In genomic region chr2:34960966-34961365, GRCm38 (mm10) we compare ENCODE assay signal across 8 mouse cellular contexts. TPM values are rescaled to one million over a fixed set of nuclear protein-coding genes. Genes with fewer than 3 reads are reported as not detected.
DNase-seq lines count a peak whose midpoint lies in the region; ATAC-seq and TF ChIP-seq lines count a peak whose summit lies in the region.

No protein-coding gene starts in this region.

- no peak for TF ChIP-seq EP300 in heart, postnatal 0 days (IDR thresholded peaks at IDR 0.05; ENCODE audit: low read depth)
- no peak for TF ChIP-seq EP300 in liver, postnatal 0 days (IDR thresholded peaks at IDR 0.05; ENCODE audit: low read depth)

- no peaks in the 10 kb centered on the region for H3K36me3 ChIP-seq in heart, postnatal 0 days (replicated peaks; ENCODE audit: control insufficient read depth, insufficient read depth, low read length)
- no peaks in the 10 kb centered on the region for H3K36me3 ChIP-seq in ES-E14 (ENCODE audit: control insufficient read depth, insufficient read depth, low read length, poor library complexity, severe bottlenecking)
- H3K36me3 ChIP-seq in hindbrain, embryonic 12.5 days, result no peaks in the 10 kb centered on the region
- no peaks in the 10 kb centered on the region for H3K36me3 ChIP-seq in liver, postnatal 0 days (replicated peaks; ENCODE audit: insufficient read depth, low read length)

- no peak for TF ChIP-seq CTCF in heart, postnatal 0 days (IDR thresholded peaks at IDR 0.05; ENCODE audit: low read depth)
- no peak for TF ChIP-seq CTCF in liver, postnatal 0 days (IDR thresholded peaks at IDR 0.05; ENCODE audit: low read depth)

- H3K4me2 ChIP-seq in heart, postnatal 0 days (ENCODE audit: low read depth, low read length), result peak overlapping the region; percentile 63
- peak overlapping the region; percentile 44 for H3K4me2 ChIP-seq in hindbrain, embryonic 12.5 days (replicated peaks)
- H3K4me2 ChIP-seq in liver, postnatal 0 days (ENCODE audit: low read depth, low read length), result peak overlapping the region; percentile 61

- ATAC-seq in heart, postnatal 0 days (ENCODE audit: insufficient read depth, low read depth), result no peak
- no peak for ATAC-seq in hindbrain, embryonic 12.5 days (ENCODE audit: low FRiP score)
- no peak for ATAC-seq in liver, postnatal 0 days
- ATAC-seq in cerebellum, adult (ENCODE audit: insufficient number of reproducible peaks, low FRiP score, low TSS enrichment), result no peak

- H3K4me3 ChIP-seq in heart, postnatal 0 days (ENCODE audit: low read depth, low read length), result peak overlapping the region; percentile 33
- peak overlapping the region; percentile 23 to 38; a peak in 3 of 4 replicates for H3K4me3 ChIP-seq in ES-E14 (ENCODE audit: insufficient read depth in 1 of 2, low read depth in 1 of 2, low read length in 2 of 2, poor library complexity in 1 of 2, severe bottlenecking in 1 of 2)
- H3K4me3 ChIP-seq in hindbrain, embryonic 12.5 days, result peak overlapping the region; percentile 14; the same call in 1 of the 2 replicates
- H3K4me3 ChIP-seq in liver, postnatal 0 days (ENCODE audit: low read depth, low read length), result no peak overlapping the region

- 0 out of 2 replicates have a peak overlapping the region, but pooled peaks have one; percentile 11 for H3K9ac ChIP-seq in heart, postnatal 0 days (replicated peaks; ENCODE audit: low read depth, low read length)
- H3K9ac ChIP-seq in ES-E14 (ENCODE audit: insufficient read depth, low read depth, low read length, poor library complexity, severe bottlenecking), result no peak overlapping the region
- H3K9ac ChIP-seq in hindbrain, embryonic 12.5 days, result peak overlapping the region; percentile 25; the same call in 1 of the 2 replicates
- H3K9ac ChIP-seq in liver, postnatal 0 days (replicated peaks), result peak overlapping the region; percentile 47; the same call in 1 of the 2 replicates

- H3K27me3 ChIP-seq in heart, postnatal 0 days (ENCODE audit: control insufficient read depth, insufficient read depth, low read length), result 0 out of 2 replicates have a peak, but pooled peaks cover 3% of the 10 kb centered on the region
- H3K27me3 ChIP-seq in hindbrain, embryonic 12.5 days, result peaks cover 11% of the 10 kb centered on the region; the same call in 1 of the 2 replicates
- H3K27me3 ChIP-seq in liver, postnatal 0 days (ENCODE audit: insufficient read depth, low read length), result no peaks in the 10 kb centered on the region

- WGBS in heart, postnatal 0 days, result 55% methylated on average over 6 of the region's 6 CpGs
- 72% methylated on average over 6 of the region's 6 CpGs for WGBS in hindbrain, embryonic 12.5 days
- WGBS in liver, postnatal 0 days (ENCODE audit: insufficient replicate concordance), result 70% methylated on average over 6 of the region's 6 CpGs

- H3K27ac ChIP-seq in heart, postnatal 0 days (ENCODE audit: low read depth), result no peak overlapping the region
- H3K27ac ChIP-seq in ES-E14 (ENCODE audit: insufficient read depth, low read depth, low read length, poor library complexity, severe bottlenecking), result no peak overlapping the region
- H3K27ac ChIP-seq in hindbrain, embryonic 12.5 days, result no peak overlapping the region
- H3K27ac ChIP-seq in liver, postnatal 0 days (ENCODE audit: low read depth), result no peak overlapping the region

- no peaks in the 10 kb centered on the region for H3K9me3 ChIP-seq in heart, postnatal 0 days (replicated peaks; ENCODE audit: control insufficient read depth, low read length)
- H3K9me3 ChIP-seq in ES-E14 (ENCODE audit: control insufficient read depth, insufficient read depth, low read depth, low read length), result no peaks in the 10 kb centered on the region
- H3K9me3 ChIP-seq in hindbrain, embryonic 12.5 days (replicated peaks), result no peaks in the 10 kb centered on the region
- H3K9me3 ChIP-seq in liver, postnatal 0 days (ENCODE audit: low read length), result no peaks in the 10 kb centered on the region

- DNase-seq in heart, postnatal 0 days (ENCODE audit: low spot score), result no peak
- DNase-seq in heart, adult 9 months (ENCODE audit: low spot score in 2 of 2), result no peak
- no peak for DNase-seq in ES-E14 (ENCODE audit: low read depth, low spot score)
- no peak for DNase-seq in liver, postnatal 0 days
- no peak for DNase-seq in ovary, postnatal 14 days (ENCODE audit: low spot score)
- no peak for DNase-seq in ovary, postnatal 36 days (ENCODE audit: low spot score)

- in situ Hi-C loops in ES-E14 (cut with MboI; ENCODE audit: low sequenced_read_pairs in 2 of 2, unreplicated experiment in 2 of 2), result no loop called here

- H3K4me1 ChIP-seq in heart, postnatal 0 days (ENCODE audit: control insufficient read depth, insufficient read depth), result peaks cover 8% of the 10 kb centered on the region
- H3K4me1 ChIP-seq in ES-E14 (ENCODE audit: control insufficient read depth in 2 of 2, insufficient read depth in 2 of 2, low read length in 2 of 2, poor library complexity in 1 of 2), result peaks cover 5 to 14% of the 10 kb centered on the region in 2 experiments; a peak in 3 of 4 replicates
- no peaks in the 10 kb centered on the region for H3K4me1 ChIP-seq in hindbrain, embryonic 12.5 days
- H3K4me1 ChIP-seq in liver, postnatal 0 days (ENCODE audit: insufficient read depth), result peaks cover 12% of the 10 kb centered on the region; the same call in 1 of the 2 replicates

TF ChIP-seq in ES-E14, 5 proteins besides CTCF, POLR2A, EP300 and RAD21:
- no peak for TF ChIP-seq CHD2 (IDR thresholded peaks at IDR 0.05; ENCODE audit: low read depth, low read length)
- no peak for TF ChIP-seq ZC3H11A (IDR thresholded peaks at IDR 0.05; ENCODE audit: borderline replicate concordance, low read depth, low read length)
- no peak for TF ChIP-seq HCFC1 (IDR thresholded peaks at IDR 0.05; ENCODE audit: borderline replicate concordance, insufficient read depth, low read length)
- no peak for TF ChIP-seq ZNF384 (IDR thresholded peaks at IDR 0.05; ENCODE audit: low read depth, low read length)
- TF ChIP-seq MAFK (IDR thresholded peaks at IDR 0.05; ENCODE audit: insufficient read depth, low read depth, low read length), result no peak

RNA-seq across cellular contexts. Expression of gene Traf1, which starts 0.6 kb away (rescaled TPM):
- 0.23 and 0.73 TPM in 2 replicates for total RNA-seq in heart, postnatal 0 days (2014; rRNA removed; ENCODE audit: low replicate concordance)
- 1.1 TPM in 2 replicates for polyA plus RNA-seq in heart, postnatal 0 days (2015; fragmentation: Nextera tagmentation; extraction: Ambion mirVana)
- total RNA-seq in ES-E14 (2012; rRNA removed), result 1.2 and 1.3 TPM in 2 replicates
- polyA plus RNA-seq in hindbrain, embryonic 12.5 days (2016; fragmentation: Nextera tagmentation; extraction: Ambion mirVana), result 1.1 and 2.3 TPM in 2 replicates
- 0.34 and 0.43 TPM in 2 replicates for polyA plus RNA-seq in liver, postnatal 0 days (2015; fragmentation: Nextera tagmentation; extraction: Ambion mirVana)

RNA-seq across cellular contexts. Expression of gene Phf19, which starts 47.1 kb away (rescaled TPM):
- 2.4 and 5.7 TPM in 2 replicates for total RNA-seq in heart, postnatal 0 days (2014; rRNA removed; ENCODE audit: low replicate concordance)
- 1.0 and 1.6 TPM in 2 replicates for polyA plus RNA-seq in heart, postnatal 0 days (2015; fragmentation: Nextera tagmentation; extraction: Ambion mirVana)
- 3.7 and 6.8 TPM in 2 replicates for total RNA-seq in ES-E14 (2012; rRNA removed)
- 1.6 TPM in 2 replicates for polyA plus RNA-seq in hindbrain, embryonic 12.5 days (2016; fragmentation: Nextera tagmentation; extraction: Ambion mirVana)
- polyA plus RNA-seq in liver, postnatal 0 days (2015; fragmentation: Nextera tagmentation; extraction: Ambion mirVana), result 1.1 and 1.3 TPM in 2 replicates
